Mouse (Mus musculus): ENCODE measurements around the gene Bex1. TPM values are rescaled to one million over a fixed set of nuclear protein-coding genes. Genes with fewer than 3 reads are reported as not detected.

Gene Bex1
- total and polyA plus RNA-seq, 3 experiments: not detected

DNA sequence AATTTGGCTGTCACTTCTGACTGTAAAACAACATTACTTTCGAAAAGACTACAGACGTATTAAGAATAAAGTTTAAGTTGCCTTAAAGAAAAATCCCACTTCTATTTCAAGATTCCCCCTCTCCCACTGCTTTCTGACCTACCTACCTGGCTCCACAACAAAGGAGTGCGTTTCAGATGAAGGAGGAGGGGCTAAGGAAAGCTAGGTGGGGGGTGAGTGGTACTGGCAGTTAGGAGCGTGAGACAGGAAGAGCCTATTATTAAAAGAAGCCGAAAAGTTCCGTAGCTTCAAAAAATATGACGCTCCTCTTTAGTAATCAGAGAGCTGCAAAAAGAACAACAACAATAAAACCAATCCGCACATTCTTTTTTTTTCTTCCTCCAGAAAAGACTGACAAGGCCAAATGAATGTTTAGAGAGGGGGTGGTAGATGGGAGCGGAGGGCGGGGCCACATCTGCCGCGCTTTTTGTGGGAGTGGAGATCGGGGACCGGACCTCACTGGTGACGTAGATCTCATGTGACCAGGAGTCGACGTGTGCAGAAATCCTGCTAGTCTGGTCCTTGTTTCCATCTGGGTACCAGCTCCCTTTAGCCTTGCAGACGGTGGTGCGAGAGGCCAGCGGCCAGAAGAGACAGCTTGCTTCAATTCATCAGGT lies 29.4 kb upstream of the Bex1 start, which contains the start of gene Tceal9:
Gene Tceal9, plus strand, starts transcription at position 506 of the 656 bp plus-strand sequence.
- H3K27ac ChIP-seq (ENCODE audit: insufficient read depth, low read depth): no peak within 1 kb of the TSS
- in situ Hi-C loops (cut with MboI; ENCODE audit: low pct_ligation_motif_present, low pct_unique_long_range_greater_than_20kb, low sequenced_read_pairs) (no loop called here), dilution Hi-C loops (cut with MboI; ENCODE audit: extremely low pct_ligation_motif_present, extremely low pct_unique_long_range_greater_than_20kb, low sequenced_read_pairs) (no loop called here)
- H3K9ac ChIP-seq (ENCODE audit: insufficient read depth, low read depth): peak within 1 kb of the TSS; percentile 90
- peak; percentile 80 for DNase-seq (ENCODE audit: extremely low read depth)
- TF ChIP-seq MYC (IDR thresholded peaks at IDR 0.05; ENCODE audit: low read depth, low read length) (no peak), IRF4 (IDR thresholded peaks at IDR 0.05; ENCODE audit: low read depth, low read length) (no peak), ZC3H11A (IDR thresholded peaks at IDR 0.05; ENCODE audit: low read depth, low read length) (no peak), JUN (IDR thresholded peaks at IDR 0.05; ENCODE audit: insufficient read depth, low read depth, low read length) (no peak), USF1 (IDR thresholded peaks at IDR 0.05; ENCODE audit: low read depth, low read length) (peak; percentile 62), NELFE (IDR thresholded peaks at IDR 0.05; ENCODE audit: low read depth, low read length) (peak; percentile 77), MEF2A (IDR thresholded peaks at IDR 0.05; ENCODE audit: borderline replicate concordance, low read depth, low read length) (no peak), USF2 (conservative IDR thresholded peaks at IDR 0.05; ENCODE audit: low read depth, low read length) (peak; percentile 40; the same call in 1 of the 2 replicates), BHLHE40 (IDR thresholded peaks at IDR 0.05; ENCODE audit: low read depth, low read length) (peak; percentile 79), MAX (IDR thresholded peaks at IDR 0.05; ENCODE audit: low read length) (peak; percentile 25; the same call in 1 of the 2 replicates), MAZ (IDR thresholded peaks at IDR 0.05; ENCODE audit: low read depth, low read length) (no peak), E2F4 (IDR thresholded peaks at IDR 0.05; ENCODE audit: insufficient replicate concordance, low read depth, low read length) (peak; percentile 75; the same call in 1 of the 2 replicates), PAX5 (IDR thresholded peaks at IDR 0.05; ENCODE audit: low read length) (no peak), HCFC1 (IDR thresholded peaks at IDR 0.05; ENCODE audit: low read depth, low read length) (peak; percentile 46), RCOR1 (conservative IDR thresholded peaks at IDR 0.05; ENCODE audit: low read depth, low read length) (no peak), TBP (conservative IDR thresholded peaks at IDR 0.05; ENCODE audit: low read depth, low read length) (0 out of 2 replicates have a peak, but pooled peaks have one; percentile 55), ZNF384 (IDR thresholded peaks at IDR 0.05; ENCODE audit: low read depth, low read length) (0 out of 2 replicates have a peak, but pooled peaks have one; percentile 19), ZMIZ1 (IDR thresholded peaks at IDR 0.05; ENCODE audit: low read depth, low read length) (peak; percentile 67; the same call in 1 of the 2 replicates), TCF12 (IDR thresholded peaks at IDR 0.05; ENCODE audit: low read depth, low read length) (peak; percentile 43; the same call in 1 of the 2 replicates), SIN3A (IDR thresholded peaks at IDR 0.05; ENCODE audit: low read length) (peak; percentile 66; the same call in 1 of the 2 replicates), MXI1 (IDR thresholded peaks at IDR 0.05; ENCODE audit: low read depth, low read length) (peak; percentile 36; the same call in 1 of the 2 replicates), POLR2A (IDR thresholded peaks at IDR 0.05; ENCODE audit: low read depth, low read length) (peak; percentile 72)
- H3K79me2 ChIP-seq (replicated peaks; ENCODE audit: control insufficient read depth, extremely low read depth, insufficient read depth, poor library complexity, severe bottlenecking): peaks cover 6% of the 10 kb centered on the region; the same call in 1 of the 2 replicates
- no peaks in the 10 kb centered on the region for H3K4me1 ChIP-seq (ENCODE audit: control insufficient read depth in 1 of 2, insufficient read depth in 2 of 2)
- H3K4me3 ChIP-seq (replicated peaks in 1 of 3; ENCODE audit: low read depth in 2 of 3, low read length in 2 of 3, poor library complexity in 1 of 3): peak within 1 kb of the TSS; percentile 63 to 86 (median 76)
- peak within 1 kb of the TSS; percentile 78 for H3K4me2 ChIP-seq (ENCODE audit: insufficient read depth, low read depth, poor library complexity, severe bottlenecking)
- H3K36me3 ChIP-seq (replicated peaks in 1 of 2; ENCODE audit: control insufficient read depth in 1 of 2, insufficient read depth in 1 of 2, low read length in 1 of 2): peaks cover 0 to 11% of the 10 kb centered on the region in 2 experiments
- H3K27me3 ChIP-seq (replicated peaks): no peaks in the 10 kb centered on the region
- no peaks in the 10 kb centered on the region for H3K9me3 ChIP-seq (replicated peaks; ENCODE audit: low read length)
